Comparison of ENCODE assay signal across 12 mouse cellular contexts in the genomic region with DNA sequence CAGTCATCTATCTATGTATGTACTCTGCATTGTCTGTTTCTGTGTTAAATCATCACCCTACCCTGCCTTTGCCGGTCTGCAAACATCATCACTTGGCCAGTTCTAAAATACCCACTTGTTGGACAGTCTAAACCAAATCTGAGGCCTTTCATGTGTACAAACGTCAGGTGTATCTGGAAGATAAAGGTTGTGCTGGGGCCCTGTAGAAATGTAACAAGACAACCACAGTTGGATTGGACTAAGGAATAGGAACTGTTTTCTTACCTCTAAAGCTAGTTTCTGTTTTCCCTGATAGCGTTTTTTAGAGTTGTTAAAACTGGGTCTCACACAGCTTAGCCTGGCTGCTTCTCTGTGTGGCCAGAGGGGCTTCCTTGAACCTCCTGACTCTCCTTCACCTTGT. TPM values are rescaled to one million over a fixed set of nuclear protein-coding genes. Genes with fewer than 3 reads are reported as not detected.
A peak's percentile ranks its signal among the peaks of the same experiment; 100 is the strongest.
DNase-seq lines count a peak whose midpoint lies in the region; ATAC-seq and TF ChIP-seq lines count a peak whose summit lies in the region.
"Had no signal": no experiment of that assay in that cellular context is flagged by ENCODE, and none has a peak within 500 bp of the region (broad histone marks: within the 10 kb centered on the region; RNA-seq: fewer than 3 reads in every experiment).

No protein-coding gene starts in this region.

- DNase-seq in heart, adult 8-10 months (ENCODE audit: low spot score) = no peak
- DNase-seq in left cerebral cortex, postnatal 36 days (ENCODE audit: low spot score in 2 of 2) = no peak
- no peak for DNase-seq in cerebellum, postnatal 14 days
- no peak for DNase-seq in left cerebral cortex, postnatal 4 days
- DNase-seq: thymus, postnatal 36 days had no signal

- no peak overlapping the region for H3K27ac ChIP-seq in heart, embryonic 12.5 days (ENCODE audit: poor library complexity, severe bottlenecking)
- H3K27ac ChIP-seq in embryonic fibroblast, embryonic 13.5 days (ENCODE audit: insufficient read depth, low read length) = no peak overlapping the region
- peak overlapping the region; percentile 95 for H3K27ac ChIP-seq in liver, embryonic 16.5 days (ENCODE audit: low read length)

- no peak for TF ChIP-seq CTCF in E14TG2a.4 (conservative IDR thresholded peaks at IDR 0.05; ENCODE audit: low read length)
- TF ChIP-seq CTCF in embryonic fibroblast, embryonic 13.5 days (IDR thresholded peaks at IDR 0.05; ENCODE audit: borderline replicate concordance, insufficient read depth, low read length) = no peak

- intact Hi-C loops in left cerebral cortex, postnatal 36 days (cut with DNase I) = loop anchor here (2.0 kb wide), 1 partner anchor 129 kb away; a partner anchor contains a TSS
- intact Hi-C loops in left cerebral cortex, postnatal 4 days (cut with DNase I) = loop anchor here (5.0 kb wide), 1 partner anchor 107 kb away; a partner anchor contains a TSS

- 64% methylated on average over 3 of the region's 3 CpGs for WGBS in heart, embryonic 12.5 days
- 15% methylated on average over 3 of the region's 3 CpGs for WGBS in liver, embryonic 16.5 days (ENCODE audit: insufficient replicate concordance)

- no peaks in the 10 kb centered on the region for H3K9me3 ChIP-seq in heart, embryonic 12.5 days (replicated peaks)
- H3K9me3 ChIP-seq in E14TG2a.4 (ENCODE audit: low read length) = no peaks in the 10 kb centered on the region
- no peaks in the 10 kb centered on the region for H3K9me3 ChIP-seq in liver, embryonic 16.5 days (replicated peaks; ENCODE audit: control insufficient read depth, low read length)

- peak overlapping the region; percentile 72; the same call in 1 of the 2 replicates for H3K4me2 ChIP-seq in heart, embryonic 12.5 days
- peak overlapping the region; percentile 94 for H3K4me2 ChIP-seq in liver, embryonic 16.5 days (ENCODE audit: low read depth, low read length)

- peak overlapping the region; percentile 92 for H3K4me3 ChIP-seq in heart, embryonic 12.5 days
- H3K4me3 ChIP-seq in E14TG2a.4 (replicated peaks; ENCODE audit: low read length) = 0 out of 2 replicates have a peak overlapping the region, but pooled peaks have one; percentile 37
- peak overlapping the region; percentile 98 for H3K4me3 ChIP-seq in embryonic fibroblast, embryonic 13.5 days (ENCODE audit: insufficient read depth, low read length)
- peak overlapping the region; percentile 94 for H3K4me3 ChIP-seq in liver, embryonic 16.5 days (ENCODE audit: low read depth, low read length)

- H3K4me1 ChIP-seq in heart, embryonic 12.5 days (replicated peaks) = peaks cover 17% of the 10 kb centered on the region
- peaks cover 50% of the 10 kb centered on the region for H3K4me1 ChIP-seq in E14TG2a.4 (replicated peaks; ENCODE audit: low read depth, low read length)
- peaks cover 2% of the 10 kb centered on the region for H3K4me1 ChIP-seq in embryonic fibroblast, embryonic 13.5 days (ENCODE audit: control insufficient read depth, insufficient read depth, low read length)
- peaks cover 23% of the 10 kb centered on the region for H3K4me1 ChIP-seq in liver, embryonic 16.5 days (ENCODE audit: control insufficient read depth, low read depth, low read length)

- no peak overlapping the region for H3K9ac ChIP-seq in heart, embryonic 12.5 days
- H3K9ac ChIP-seq in liver, embryonic 16.5 days (ENCODE audit: low read depth, low read length) = peak overlapping the region; percentile 95

- no peak for TF ChIP-seq POLR2A in embryonic fibroblast, embryonic 13.5 days (IDR thresholded peaks at IDR 0.05; ENCODE audit: low read depth, low read length)

- peaks cover 10% of the 10 kb centered on the region for H3K36me3 ChIP-seq in heart, embryonic 12.5 days
- H3K36me3 ChIP-seq in E14TG2a.4 (ENCODE audit: insufficient read depth, low read length) = peaks cover 21% of the 10 kb centered on the region
- H3K36me3 ChIP-seq in liver, embryonic 16.5 days (ENCODE audit: control insufficient read depth, insufficient read depth) = peaks cover 9% of the 10 kb centered on the region

- ATAC-seq in heart, embryonic 12.5 days (ENCODE audit: insufficient number of reproducible peaks, low FRiP score) = no peak
- no peak for ATAC-seq in liver, embryonic 16.5 days (ENCODE audit: low read depth)

- H3K27me3 ChIP-seq in heart, embryonic 12.5 days (replicated peaks) = no peaks in the 10 kb centered on the region
- no peaks in the 10 kb centered on the region for H3K27me3 ChIP-seq in E14TG2a.4 (ENCODE audit: insufficient read depth, low read length)
- H3K27me3 ChIP-seq in liver, embryonic 16.5 days (ENCODE audit: control insufficient read depth, insufficient read depth, low read depth, low read length) = no peaks in the 10 kb centered on the region

RNA-seq across cellular contexts. Expression of a gene that starts 1.7 kb away (rescaled TPM):
- polyA plus RNA-seq in heart, embryonic 12.5 days (2016; fragmentation: Nextera tagmentation; extraction: Ambion mirVana) = 22.8 and 24.4 TPM in 2 replicates
- total RNA-seq in heart, adult 8-10 months (2022) = 10 to 100 TPM; 51.0 to 57.4 (median 54.5) TPM
- polyA plus RNA-seq in embryonic fibroblast, embryonic 13.5 days (2011; ENCODE audit: insufficient read length, low read depth, missing spikeins) = 56.2 and 63.2 TPM in 2 replicates
- polyA plus RNA-seq in liver, embryonic 16.5 days (2015; fragmentation: Nextera tagmentation; extraction: Ambion mirVana) = 13.1 and 14.7 TPM in 2 replicates
- total RNA-seq in left cerebral cortex, postnatal 36 days (2021) = 10 to 100 TPM; 33.0 to 40.3 TPM
- total RNA-seq in left cerebral cortex, postnatal 4 days (2021) = 10 to 100 TPM; 50.7 to 51.0 TPM

RNA-seq across cellular contexts. Expression of a gene that starts 1.9 kb away (rescaled TPM):
- 110 and 115 TPM in 2 replicates for polyA plus RNA-seq in heart, embryonic 12.5 days (2016; fragmentation: Nextera tagmentation; extraction: Ambion mirVana)
- 10 to 100 TPM; 54.6 to 63.0 (median 59.3) TPM for total RNA-seq in heart, adult 8-10 months (2022)
- 89.5 and 141 TPM in 2 replicates for polyA plus RNA-seq in embryonic fibroblast, embryonic 13.5 days (2011; ENCODE audit: insufficient read length, low read depth, missing spikeins)
- polyA plus RNA-seq in liver, embryonic 16.5 days (2015; fragmentation: Nextera tagmentation; extraction: Ambion mirVana) = 52.9 and 61.3 TPM in 2 replicates
- total RNA-seq in left cerebral cortex, postnatal 36 days (2021) = 10 to 100 TPM; 61.1 to 61.4 TPM
- total RNA-seq in left cerebral cortex, postnatal 4 days (2021) = 10 to 100 TPM; 72.7 to 75.0 TPM

RNA-seq across cellular contexts. Expression of a gene that starts 42.0 kb away (rescaled TPM):
- polyA plus RNA-seq in heart, embryonic 12.5 days (2016; fragmentation: Nextera tagmentation; extraction: Ambion mirVana) = not detected in 2 replicates
- total RNA-seq in heart, adult 8-10 months (2022) = not detected
- polyA plus RNA-seq in embryonic fibroblast, embryonic 13.5 days (2011; ENCODE audit: insufficient read length, low read depth, missing spikeins) = not detected in 2 replicates
- polyA plus RNA-seq in liver, embryonic 16.5 days (2015; fragmentation: Nextera tagmentation; extraction: Ambion mirVana) = not detected in 2 replicates
- total RNA-seq in left cerebral cortex, postnatal 36 days (2021) = not detected
- not detected for total RNA-seq in left cerebral cortex, postnatal 4 days (2021)
- total RNA-seq: ES-E14; layer of hippocampus, adult 18-20 months; neutrophil, adult 5-6 weeks had no signal

Comparison
In these comparisons a context has a peak if more than half of its experiments do, and no peak if none do; other contexts are left out.
1. H3K4me3 ChIP-seq: peak in every context shown above with its lines; median percentile 98 in embryonic fibroblast, embryonic 13.5 days; 94 in liver, embryonic 16.5 days; 92 in heart, embryonic 12.5 days; 37 in E14TG2a.4.